Mouse (Mus musculus) cerebellum, adult (tissue): ENCODE data around the gene Olfr969.
"Not testable (repeated sequence)": the region's sequence is repeated elsewhere in the genome, so short reads cannot be mapped to it uniquely, and the experiment has no call there.

ENCODE experiments used
- ATAC-seq: cut with Nextera tagmentation; 2 replicates; pipeline ENCODE4 v1.9.2; 2017; ENCODE audit warnings: mild to moderate bottlenecking, moderate library complexity, mixed read lengths; ENCODE audit not compliant: insufficient number of reproducible peaks, low FRiP score, low TSS enrichment

Olfr969 gene

GRCm38 (mm10) chr9:39790558-39790957, at the start of gene Olfr969:
TSS of gene Olfr969 (plus strand) at chr9:39790945.
- no peak for ATAC-seq

- ATAC-seq, result no peak
Measured at GRCm38 (mm10) chr9:39745949-39746348, 44.8 kb upstream of the Olfr969 start, which contains the start of gene Olfr967. TSS of gene Olfr967 (plus strand) at chr9:39746249.

- ATAC-seq, result no peak
Measured at GRCm38 (mm10) chr9:39746428-39746827, 44.3 kb upstream of the Olfr969 start.

- ATAC-seq, result no peak
Measured at GRCm38 (mm10) chr9:39783153-39783552, 7.6 kb upstream of the Olfr969 start, which contains the start of gene Olfr968. TSS of gene Olfr968 (minus strand) at chr9:39783253.

- no peak for ATAC-seq
Measured at GRCm38 (mm10) chr9:39808560-39808959, 17.8 kb downstream of the Olfr969 start, which contains the start of gene Olfr970. TSS of gene Olfr970 (plus strand) at chr9:39808860.

GRCm38 (mm10) chr9:39836576-39836975, 45.8 kb downstream of the Olfr969 start, which contains the start of gene Olfr971:
TSS of gene Olfr971 (plus strand) at chr9:39836876.
- not testable (repeated sequence) for ATAC-seq
